Mouse (Mus musculus) embryonic facial prominence, embryonic 15.5 days (tissue): Measurements from ENCODE around the gene Myo1d. TPM values are rescaled to one million over a fixed set of nuclear protein-coding genes. Genes with fewer than 3 reads are reported as not detected.

Experiments used
- ATAC-seq: fragments of 200-750 bp; cut with Nextera tagmentation; 2 replicates; pipeline ENCODE4 v1.8.0; 2017; ENCODE audit warnings: low read depth, moderate TSS enrichment; ENCODE audit not compliant: insufficient number of reproducible peaks, low FRiP score, low TSS enrichment
- H3K27ac ChIP-seq: fragments of 300-500 bp; sonication (generic); replicated peaks from 2 replicates; pipeline ENCODE4 v1.5.1; 2015; ENCODE audit warnings: mild to moderate bottlenecking, inconsistent platforms
- H3K27me3 ChIP-seq: fragments of 300-500 bp; sonication (generic); 2 replicates; pipeline ENCODE4 v1.6.1; 2015; ENCODE audit warnings: inconsistent platforms
- H3K36me3 ChIP-seq: fragments of 300-500 bp; sonication (generic); 2 replicates; pipeline ENCODE4 v1.6.1; 2015; ENCODE audit warnings: mild to moderate bottlenecking, inconsistent platforms
- H3K4me1 ChIP-seq: fragments of 300-500 bp; sonication (generic); 2 replicates; pipeline ENCODE4 v1.6.1; 2015; ENCODE audit warnings: inconsistent platforms
- H3K4me2 ChIP-seq: fragments of 300-500 bp; sonication (generic); replicated peaks from 2 replicates; pipeline ENCODE4 v1.6.1; 2015; ENCODE audit warnings: mild to moderate bottlenecking, inconsistent platforms
- H3K4me3 ChIP-seq: fragments of 300-500 bp; sonication (generic); replicated peaks from 2 replicates; pipeline ENCODE4 v1.5.1; 2015; ENCODE audit warnings: mild to moderate bottlenecking, inconsistent platforms
- H3K9ac ChIP-seq: fragments of 300-500 bp; sonication (generic); 2 replicates; pipeline ENCODE4 v1.6.1; 2015; ENCODE audit warnings: inconsistent platforms
- H3K9me3 ChIP-seq: fragments of 300-500 bp; sonication (generic); replicated peaks from 2 replicates; pipeline ENCODE4 v1.6.1; 2016; ENCODE audit warnings: inconsistent platforms
- WGBS: fragments of 180-500 bp; shearing (Covaris S2); methylation state at CpG from one replicate; pipeline ENCODE4 v1.1.7; 2015; 5-methylcytosine and 5-hydroxymethylcytosine counted together
- polyA plus RNA-seq: library from polyadenylated mRNA; unstranded; fragments of >200 nt; fragmentation: Nextera tagmentation; extraction: Ambion mirVana; gene quantifications from 2 replicates; pipeline ENCODE4 v1.2.1, GENCODE M21; 2015

Gene Myo1d
- polyA plus RNA-seq, 1 experiment from 2014 or later: 12.0 TPM

DNA sequence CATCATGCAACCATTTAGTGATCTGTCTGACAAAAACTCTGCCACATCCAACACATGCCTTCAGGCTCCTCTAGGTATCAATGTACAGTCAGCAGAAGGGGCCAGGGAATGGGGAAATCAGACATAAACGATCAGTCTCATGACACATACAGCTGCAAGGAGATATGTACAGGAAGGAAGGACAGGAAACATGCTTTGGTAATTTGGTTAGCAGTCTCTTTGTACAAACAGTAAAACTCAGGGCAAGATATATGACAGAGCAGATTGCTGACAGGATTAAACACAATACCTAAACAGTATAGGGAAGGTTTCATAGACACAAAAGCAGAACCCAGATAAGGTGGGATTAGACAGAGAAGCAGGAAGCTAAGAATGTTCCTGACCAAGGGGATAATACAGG lies 60.8 kb downstream of the Myo1d start:
- H3K4me3 ChIP-seq: no peak overlapping the region
- H3K9ac ChIP-seq: no peak overlapping the region
- no peaks in the 10 kb centered on the region for H3K27me3 ChIP-seq
- no peaks in the 10 kb centered on the region for H3K9me3 ChIP-seq
- no peaks in the 10 kb centered on the region for H3K36me3 ChIP-seq
- 14% methylated on average over 1 of the region's 1 CpGs for WGBS
- no peak for ATAC-seq
- H3K4me1 ChIP-seq: 0 out of 2 replicates have a peak, but pooled peaks cover 3% of the 10 kb centered on the region
- H3K4me2 ChIP-seq: no peak overlapping the region
- H3K27ac ChIP-seq: no peak overlapping the region

GRCm38 (mm10) chr11:80718036-80718435 lies 61.8 kb downstream of the Myo1d start:
- ATAC-seq: no peak
- H3K27me3 ChIP-seq: no peaks in the 10 kb centered on the region

DNA sequence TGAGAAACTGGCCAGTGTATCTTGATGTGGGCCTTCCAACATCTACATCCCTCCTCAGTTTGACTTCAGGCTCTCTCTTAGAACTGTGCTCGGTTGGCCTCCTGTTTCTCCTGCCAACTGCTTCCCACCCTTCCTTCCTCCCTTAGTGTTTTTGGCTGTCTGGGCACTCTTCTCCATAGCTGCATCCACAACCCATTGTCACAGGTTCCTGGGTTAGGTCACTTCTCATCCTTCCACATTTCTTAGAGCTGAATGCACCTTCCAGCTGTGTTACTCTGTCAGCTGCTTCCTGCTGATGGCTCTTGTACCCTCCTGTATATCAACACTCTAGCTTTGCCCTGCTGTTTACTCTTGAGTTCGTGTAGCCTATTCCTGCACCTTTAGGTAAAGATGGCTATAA lies 64.7 kb downstream of the Myo1d start:
- H3K4me1 ChIP-seq: 0 out of 2 replicates have a peak, but pooled peaks cover 3% of the 10 kb centered on the region
- no peaks in the 10 kb centered on the region for H3K36me3 ChIP-seq
- H3K9ac ChIP-seq: no peak overlapping the region
- no peaks in the 10 kb centered on the region for H3K27me3 ChIP-seq
- no peak for ATAC-seq
- H3K9me3 ChIP-seq: no peaks in the 10 kb centered on the region
- H3K4me3 ChIP-seq: no peak overlapping the region
- 79% methylated on average over 2 of the region's 2 CpGs for WGBS
- H3K4me2 ChIP-seq: no peak overlapping the region
- no peak overlapping the region for H3K27ac ChIP-seq

More at GRCm38 (mm10) chr11:80718036-80718435, 61.8 kb downstream of the Myo1d start:
- Histone ChIP-seq H3K4me1 (0 out of 2 replicates have a peak, but pooled peaks cover 3% of the 10 kb centered on the region), H3K36me3 (no peaks in the 10 kb centered on the region), H3K4me2 (no peak overlapping the region), H3K9ac (no peak overlapping the region), H3K9me3 (no peaks in the 10 kb centered on the region), H3K4me3 (no peak overlapping the region), H3K27ac (no peak overlapping the region)

DNA sequence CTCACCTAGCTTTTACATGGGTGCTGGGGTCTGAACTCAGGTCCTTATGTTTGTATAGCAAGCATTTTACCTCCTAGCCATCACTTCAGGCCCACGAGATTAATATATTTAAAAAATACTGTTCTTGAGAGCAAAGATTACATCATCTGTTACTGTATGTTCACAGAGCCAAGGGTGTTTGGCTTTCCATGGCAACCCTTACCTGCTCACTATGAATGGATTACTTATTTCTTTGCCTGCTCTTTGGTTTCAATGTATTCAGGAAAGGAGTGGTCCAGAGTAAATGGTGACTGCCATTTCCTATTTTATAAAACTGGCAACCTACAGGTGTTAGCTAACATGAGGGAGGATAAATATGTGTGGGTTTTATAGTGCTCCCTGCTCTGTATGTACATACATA lies 66.1 kb downstream of the Myo1d start:
- no peak overlapping the region for H3K27ac ChIP-seq
- no peaks in the 10 kb centered on the region for H3K27me3 ChIP-seq
- ATAC-seq: no peak
- no peaks in the 10 kb centered on the region for H3K9me3 ChIP-seq
- no peaks in the 10 kb centered on the region for H3K36me3 ChIP-seq
- 69% methylated on average over 1 of the region's 1 CpGs for WGBS
- no peaks in the 10 kb centered on the region for H3K4me1 ChIP-seq
- H3K9ac ChIP-seq: no peak overlapping the region
- no peak overlapping the region for H3K4me2 ChIP-seq
- H3K4me3 ChIP-seq: no peak overlapping the region

GRCm38 (mm10) chr11:80712201-80712600 lies 67.6 kb downstream of the Myo1d start:
- Histone ChIP-seq H3K4me3 (no peak overlapping the region), H3K4me2 (no peak overlapping the region), H3K9ac (no peak overlapping the region), H3K9me3 (no peaks in the 10 kb centered on the region), H3K27ac (no peak overlapping the region), H3K36me3 (no peaks in the 10 kb centered on the region), H3K27me3 (no peaks in the 10 kb centered on the region), H3K4me1 (no peaks in the 10 kb centered on the region)
- WGBS: 64% methylated on average over 3 of the region's 3 CpGs
- no peak for ATAC-seq

- WGBS: 52% methylated on average over 6 of the region's 6 CpGs
- Histone ChIP-seq H3K36me3 (no peaks in the 10 kb centered on the region), H3K27me3 (no peaks in the 10 kb centered on the region), H3K4me2 (no peak overlapping the region), H3K9me3 (no peaks in the 10 kb centered on the region), H3K4me1 (no peaks in the 10 kb centered on the region), H3K4me3 (no peak overlapping the region), H3K9ac (no peak overlapping the region), H3K27ac (no peak overlapping the region)
- ATAC-seq: no peak
These were observed 68.5 kb downstream of the Myo1d start for GRCm38 (mm10) chr11:80711336-80711735.

DNA sequence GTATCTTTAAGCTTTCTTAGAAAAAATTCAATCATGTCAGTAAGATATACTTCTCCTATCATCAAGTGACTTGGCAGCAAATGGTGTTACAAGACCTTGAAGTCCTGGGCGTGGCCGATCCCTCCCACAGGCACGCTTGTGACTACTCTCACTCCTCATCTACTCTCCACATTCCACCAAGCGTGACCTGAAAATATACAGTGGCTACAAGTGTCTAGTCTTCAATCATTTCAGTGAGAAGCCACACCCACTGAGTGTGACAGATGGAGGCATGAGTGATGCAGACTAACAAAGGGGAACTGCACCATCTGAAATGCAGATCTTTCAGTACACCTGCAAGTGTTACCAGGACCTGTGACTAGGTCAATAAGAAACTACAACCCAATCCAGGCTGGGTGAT lies 79.2 kb downstream of the Myo1d start:
- 73% methylated on average over 4 of the region's 4 CpGs for WGBS
- no peak for ATAC-seq

DNA sequence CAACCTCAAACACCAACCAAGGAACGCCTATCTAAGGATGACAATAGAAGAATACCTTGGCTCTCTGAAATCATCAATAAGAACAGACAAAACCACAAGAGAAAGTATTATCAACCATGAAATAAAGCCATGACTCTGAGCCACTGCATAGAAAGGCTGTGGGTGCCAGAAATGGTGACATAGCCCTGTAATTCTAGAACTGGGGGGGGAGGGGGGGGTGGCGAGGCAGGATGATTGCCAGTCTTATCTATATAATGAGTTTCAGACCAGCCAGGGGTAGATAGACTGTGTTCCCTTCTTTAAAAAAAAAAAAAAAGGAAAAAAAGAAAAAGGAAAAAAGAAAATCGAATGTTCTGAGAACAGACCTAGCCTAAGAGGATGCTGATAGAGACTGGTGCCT lies 81.1 kb downstream of the Myo1d start:
- H3K27ac ChIP-seq: no peak overlapping the region
- H3K9me3 ChIP-seq: no peaks in the 10 kb centered on the region
- H3K4me3 ChIP-seq: no peak overlapping the region
- no peak overlapping the region for H3K9ac ChIP-seq
- no peaks in the 10 kb centered on the region for H3K4me1 ChIP-seq
- ATAC-seq: no peak
- 68% methylated on average over 3 of the region's 3 CpGs for WGBS
- H3K27me3 ChIP-seq: no peaks in the 10 kb centered on the region
- no peak overlapping the region for H3K4me2 ChIP-seq
- H3K36me3 ChIP-seq: no peaks in the 10 kb centered on the region

More for the DNA sequence above, 79.2 kb downstream of the Myo1d start:
- Histone ChIP-seq H3K4me2 (no peak overlapping the region), H3K36me3 (no peaks in the 10 kb centered on the region), H3K9ac (no peak overlapping the region), H3K27me3 (no peaks in the 10 kb centered on the region), H3K4me1 (no peaks in the 10 kb centered on the region), H3K27ac (no peak overlapping the region), H3K9me3 (no peaks in the 10 kb centered on the region), H3K4me3 (no peak overlapping the region)

- Histone ChIP-seq H3K4me2 (no peak overlapping the region), H3K9ac (no peak overlapping the region), H3K9me3 (no peaks in the 10 kb centered on the region), H3K4me1 (no peaks in the 10 kb centered on the region), H3K27me3 (no peaks in the 10 kb centered on the region), H3K4me3 (no peak overlapping the region), H3K27ac (no peak overlapping the region), H3K36me3 (no peaks in the 10 kb centered on the region)
- 6% methylated on average over 4 of the region's 4 CpGs for WGBS
- ATAC-seq: no peak
These were observed 83.5 kb downstream of the Myo1d start for GRCm38 (mm10) chr11:80696350-80696749.

- Histone ChIP-seq H3K4me3 (no peak overlapping the region), H3K36me3 (no peaks in the 10 kb centered on the region), H3K9me3 (no peaks in the 10 kb centered on the region), H3K4me1 (no peaks in the 10 kb centered on the region), H3K27ac (no peak overlapping the region), H3K27me3 (no peaks in the 10 kb centered on the region), H3K9ac (no peak overlapping the region), H3K4me2 (no peak overlapping the region)
- 79% methylated on average over 5 of the region's 5 CpGs for WGBS
- no peak for ATAC-seq
These were observed 95.2 kb downstream of the Myo1d start for GRCm38 (mm10) chr11:80684603-80685002.

- Histone ChIP-seq H3K27ac (no peak overlapping the region), H3K4me1 (no peaks in the 10 kb centered on the region), H3K36me3 (no peaks in the 10 kb centered on the region), H3K4me2 (no peak overlapping the region), H3K27me3 (no peaks in the 10 kb centered on the region), H3K4me3 (no peak overlapping the region), H3K9me3 (no peaks in the 10 kb centered on the region), H3K9ac (no peak overlapping the region)
- ATAC-seq: no peak
- WGBS: 24% methylated on average over 3 of the region's 3 CpGs
These were observed 97.1 kb downstream of the Myo1d start for GRCm38 (mm10) chr11:80682745-80683144.

DNA sequence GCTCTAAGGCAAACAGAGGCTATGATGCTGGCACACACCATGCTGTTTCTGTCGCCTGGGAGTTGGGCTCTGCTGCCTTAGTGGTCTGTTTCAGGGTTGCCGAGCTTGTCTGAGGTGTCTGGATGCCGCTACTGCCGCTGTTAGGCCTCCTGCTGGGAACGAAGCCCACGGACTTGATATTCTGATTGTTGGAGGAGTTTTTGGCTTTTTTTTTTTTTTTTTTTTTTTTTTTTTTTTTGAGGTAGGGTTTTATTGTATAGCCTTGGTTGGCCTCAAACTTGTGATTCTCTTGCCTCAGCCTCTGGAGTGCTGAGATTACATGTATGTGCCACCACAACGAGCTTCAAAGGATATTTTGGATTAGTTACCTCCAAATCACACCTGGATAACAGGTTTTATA lies 106.8 kb downstream of the Myo1d start:
- Histone ChIP-seq H3K4me1 (no peaks in the 10 kb centered on the region), H3K9me3 (no peaks in the 10 kb centered on the region), H3K36me3 (no peaks in the 10 kb centered on the region), H3K27ac (no peak overlapping the region), H3K4me2 (no peak overlapping the region), H3K4me3 (no peak overlapping the region), H3K9ac (no peak overlapping the region), H3K27me3 (no peaks in the 10 kb centered on the region)
- no peak for ATAC-seq
- WGBS: 44% methylated on average over 7 of the region's 7 CpGs
